Mouse (Mus musculus): ENCODE measurements around the gene Ccdc105.

Ccdc105 gene

GRCm38 (mm10) chr10:78752452-78753191, at the start of gene Ccdc105:
Gene Ccdc105, minus strand, starts transcription at chr10:78753065.
- no peak for DNase-seq (ENCODE audit: low spot score)

- no peak for DNase-seq (ENCODE audit: low spot score)
These were observed 48.6 kb upstream of the Ccdc105 start for GRCm38 (mm10) chr10:78801449-78801848.

GRCm38 (mm10) chr10:78790561-78790960, 37.7 kb upstream of the Ccdc105 start:
- DNase-seq (ENCODE audit: low spot score), result no peak

- DNase-seq (ENCODE audit: low spot score), result no peak
These were observed 34.8 kb upstream of the Ccdc105 start for GRCm38 (mm10) chr10:78787566-78788087.

- no peak for DNase-seq (ENCODE audit: low spot score)
These were observed 27.3 kb upstream of the Ccdc105 start, which contains the start of gene Slc1a6 for GRCm38 (mm10) chr10:78779981-78780651. Gene Slc1a6, plus strand, starts transcription at chr10:78780496.

GRCm38 (mm10) chr10:78779527-78779926, 26.7 kb upstream of the Ccdc105 start:
- no peak for DNase-seq (ENCODE audit: low spot score)

- DNase-seq (ENCODE audit: low spot score), result no peak
These were observed 23.0 kb upstream of the Ccdc105 start for GRCm38 (mm10) chr10:78775830-78776229.

- no peak for DNase-seq (ENCODE audit: low spot score)
These were observed 12.7 kb upstream of the Ccdc105 start for GRCm38 (mm10) chr10:78765570-78765969.

- peak; percentile 71 for DNase-seq (ENCODE audit: low spot score)
These were observed 3.2 kb upstream of the Ccdc105 start for GRCm38 (mm10) chr10:78756021-78756420.

GRCm38 (mm10) chr10:78748946-78749345, 3.9 kb downstream of the Ccdc105 start:
- DNase-seq (ENCODE audit: low spot score), result no peak

GRCm38 (mm10) chr10:78748161-78748560, 4.7 kb downstream of the Ccdc105 start:
- no peak for DNase-seq (ENCODE audit: low spot score)

- no peak for DNase-seq (ENCODE audit: low spot score)
These were observed 5.7 kb downstream of the Ccdc105 start for GRCm38 (mm10) chr10:78747035-78747721.

GRCm38 (mm10) chr10:78745453-78746232, 7.2 kb downstream of the Ccdc105 start:
- no peak for DNase-seq (ENCODE audit: low spot score)

GRCm38 (mm10) chr10:78743721-78744120, 9.1 kb downstream of the Ccdc105 start:
- DNase-seq (ENCODE audit: low spot score), result peak; percentile 20

- DNase-seq (ENCODE audit: low spot score), result no peak
These were observed 13.0 kb downstream of the Ccdc105 start for GRCm38 (mm10) chr10:78739821-78740220.

GRCm38 (mm10) chr10:78727876-78728275, 25.0 kb downstream of the Ccdc105 start:
- no peak for DNase-seq (ENCODE audit: low spot score)

- peak; percentile 42 for DNase-seq (ENCODE audit: low spot score)
These were observed 25.8 kb downstream of the Ccdc105 start for GRCm38 (mm10) chr10:78727035-78727434.

- DNase-seq (ENCODE audit: low spot score), result no peak
These were observed 29.4 kb downstream of the Ccdc105 start for GRCm38 (mm10) chr10:78723416-78723815.

GRCm38 (mm10) chr10:78722654-78723053, 30.2 kb downstream of the Ccdc105 start:
- DNase-seq (ENCODE audit: low spot score), result peak; percentile 24

GRCm38 (mm10) chr10:78722036-78722435, 30.8 kb downstream of the Ccdc105 start:
- DNase-seq (ENCODE audit: low spot score), result no peak

GRCm38 (mm10) chr10:78718056-78718455, 34.8 kb downstream of the Ccdc105 start, which contains the start of gene Casp14:
Gene Casp14, minus strand, starts transcription at chr10:78718294.
- DNase-seq (ENCODE audit: low spot score), result no peak

GRCm38 (mm10) chr10:78716231-78716630, 36.6 kb downstream of the Ccdc105 start:
- DNase-seq (ENCODE audit: low spot score), result no peak

All from adipocyte (in vitro differentiated cells).